Mouse (Mus musculus): ENCODE data around the gene Tubb4b.

DNA sequence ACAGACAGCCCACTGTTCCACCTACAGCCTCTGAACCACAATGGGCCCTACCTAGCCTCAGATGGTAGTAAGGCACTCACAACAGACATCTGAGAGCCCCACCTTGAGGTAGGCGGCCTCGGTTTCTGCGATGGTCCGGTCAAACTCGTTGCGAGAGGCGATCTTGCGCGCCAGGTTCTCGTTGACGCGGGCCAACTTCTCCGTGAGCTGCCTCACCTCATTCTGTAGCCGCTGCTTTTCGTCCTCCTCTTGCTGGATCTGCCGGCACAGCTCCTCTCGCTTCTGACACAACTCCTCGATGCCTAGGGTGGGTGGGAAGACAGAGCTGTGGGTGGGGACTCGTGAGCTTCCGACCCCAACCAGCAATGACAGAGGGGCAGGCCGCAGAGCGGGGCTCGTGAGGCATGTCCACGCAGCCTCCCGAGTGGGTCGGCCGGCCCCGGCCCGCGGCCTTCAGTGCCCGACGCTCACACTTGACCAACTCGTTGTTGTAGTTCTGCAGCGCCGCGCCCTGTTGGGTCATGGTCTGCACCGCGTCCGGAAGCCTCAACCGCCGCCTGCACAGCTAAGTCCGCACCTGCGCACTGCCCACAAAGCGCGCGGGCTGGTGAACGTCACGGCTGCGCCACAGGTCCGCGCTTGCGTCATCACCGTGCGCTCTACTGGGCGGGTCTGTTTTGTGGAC lies 47.5 kb upstream of the Tubb4b start, which contains the start of the genes Ssna1 and Anapc2:
- no peak for TF ChIP-seq CTCF (IDR thresholded peaks at IDR 0.05; ENCODE audit: insufficient read depth, low read depth, low read length)
- peak; percentile 79 for TF ChIP-seq POLR2A (IDR thresholded peaks at IDR 0.05; ENCODE audit: insufficient read depth, low read depth, low read length)

Data from olfactory bulb, adult 2 months (tissue).